Mouse (Mus musculus) forebrain, postnatal 0 days (tissue): ENCODE results near the gene Smarcal1. TPM values are rescaled to one million over a fixed set of nuclear protein-coding genes. Genes with fewer than 3 reads are reported as not detected.
A peak's percentile ranks its signal among the peaks of the same experiment; 100 is the strongest.

Experiments
- ATAC-seq: fragments of 200-750 bp; cut with Nextera tagmentation; 2 replicates; pipeline ENCODE4 v1.8.0; 2017; ENCODE audit warnings: mild to moderate bottlenecking, moderate library complexity
- DNase-seq: peaks from one replicate; pipeline ENCODE4 v3.0.0-alpha.2; 2015
- H3K27ac ChIP-seq: fragments of 300-500 bp; sonication (generic); 2 replicates; pipeline ENCODE4 v1.5.1; 2014; ENCODE audit warnings: low read depth, mild to moderate bottlenecking, antibody characterized with exemption, low read length, moderate library complexity, mixed read lengths
- H3K27me3 ChIP-seq: fragments of 300-500 bp; sonication (generic); 2 replicates; pipeline ENCODE4 v1.6.1; 2014; ENCODE audit warnings: mild to moderate bottlenecking, low read length, mixed read lengths; ENCODE audit not compliant: insufficient read depth
- H3K36me3 ChIP-seq: fragments of 300-500 bp; sonication (generic); 2 replicates; pipeline ENCODE4 v1.6.1; 2014; ENCODE audit warnings: mild to moderate bottlenecking, moderate library complexity; ENCODE audit not compliant: insufficient read depth
- H3K4me1 ChIP-seq: fragments of 300-500 bp; sonication (generic); 2 replicates; pipeline ENCODE4 v1.6.1; 2014; ENCODE audit warnings: antibody characterized with exemption; ENCODE audit not compliant: insufficient read depth
- H3K4me2 ChIP-seq: fragments of 300-500 bp; sonication (generic); 2 replicates; pipeline ENCODE4 v1.6.1; 2014; ENCODE audit warnings: low read depth, mild to moderate bottlenecking, moderate library complexity
- H3K4me3 ChIP-seq: fragments of 300-500 bp; sonication (generic); 2 replicates; pipeline ENCODE4 v1.5.1; 2014; ENCODE audit warnings: low read depth, low read length, mixed read lengths
- H3K9ac ChIP-seq: fragments of 300-500 bp; sonication (generic); 2 replicates; pipeline ENCODE4 v1.6.1; 2014; ENCODE audit warnings: mild to moderate bottlenecking
- H3K9me3 ChIP-seq: fragments of 300-500 bp; sonication (generic); 2 replicates; pipeline ENCODE4 v1.6.1; 2016; ENCODE audit warnings: low read length
- CTCF ChIP-seq: sonication (generic); IDR thresholded peaks from 2 replicates; pipeline ENCODE4 v1.5.1; 2016; ENCODE audit warnings: antibody characterized with exemption, control low read depth, low read depth
- WGBS: fragments of 180-500 bp; shearing (Covaris S2); extraction: QIAGEN DNeasy Blood & Tissue Kit; methylation state at CpG from one replicate; pipeline ENCODE4 v1.1.7; 2014; 5-methylcytosine and 5-hydroxymethylcytosine counted together
- polyA plus RNA-seq: library from polyadenylated mRNA; unstranded; fragments of >200 nt; fragmentation: Nextera tagmentation; extraction: Ambion mirVana; gene quantifications from 2 replicates; pipeline ENCODE4 v1.2.1, GENCODE M21; 2015
- total RNA-seq: library from RNA; depleted of rRNA; stranded (reverse); fragments of >200 nt; gene quantifications from 2 replicates; pipeline ENCODE4 v1.2.3, GENCODE M21; 2014

Gene Smarcal1
- total and polyA plus RNA-seq, 2 experiments from 2014 or later: 19.0 to 43.7 TPM

- ATAC-seq (peak; percentile 30; the same call in 1 of the 2 replicates), DNase-seq (no peak)
- H3K27ac ChIP-seq: 0 out of 2 replicates have a peak overlapping the region, but pooled peaks have one; percentile 21
- 53% methylated on average over 21 of the region's 21 CpGs for WGBS
- H3K9me3 ChIP-seq: no peaks in the 10 kb centered on the region
- no peaks in the 10 kb centered on the region for H3K4me1 ChIP-seq
- no peak overlapping the region for H3K4me3 ChIP-seq
- H3K27me3 ChIP-seq: no peaks in the 10 kb centered on the region
- TF ChIP-seq CTCF: no peak
- no peak overlapping the region for H3K4me2 ChIP-seq
- no peak overlapping the region for H3K9ac ChIP-seq
- H3K36me3 ChIP-seq: peaks cover 71% of the 10 kb centered on the region
Observed at GRCm38 (mm10) chr1:72599146-72600101, 16.4 kb downstream of the Smarcal1 start.

- 71% methylated on average over 5 of the region's 5 CpGs for WGBS
Observed at GRCm38 (mm10) chr1:72600778-72601177, 17.7 kb downstream of the Smarcal1 start.

GRCm38 (mm10) chr1:72601233-72601632, 18.2 kb downstream of the Smarcal1 start:
- no peaks in the 10 kb centered on the region for H3K4me1 ChIP-seq
- H3K4me3 ChIP-seq: no peak overlapping the region
- no peak overlapping the region for H3K9ac ChIP-seq
- H3K9me3 ChIP-seq: no peaks in the 10 kb centered on the region
- no peak overlapping the region for H3K27ac ChIP-seq
- 83% methylated on average over 7 of the region's 7 CpGs for WGBS
- H3K36me3 ChIP-seq: peaks cover 68% of the 10 kb centered on the region
- H3K27me3 ChIP-seq: no peaks in the 10 kb centered on the region
- ATAC-seq: no peak
- TF ChIP-seq CTCF: no peak
- DNase-seq: no peak
- no peak overlapping the region for H3K4me2 ChIP-seq

More at GRCm38 (mm10) chr1:72600778-72601177, 17.7 kb downstream of the Smarcal1 start:
- Histone ChIP-seq H3K9ac (no peak overlapping the region), H3K9me3 (no peaks in the 10 kb centered on the region), H3K4me1 (no peaks in the 10 kb centered on the region), H3K36me3 (peaks cover 69% of the 10 kb centered on the region), H3K4me3 (no peak overlapping the region), H3K27me3 (no peaks in the 10 kb centered on the region), H3K4me2 (no peak overlapping the region), H3K27ac (no peak overlapping the region)
- 0 out of 2 replicates have a peak, but pooled peaks have one; percentile 11 for ATAC-seq
- no peak for TF ChIP-seq CTCF
- DNase-seq: no peak

- Histone ChIP-seq H3K9ac (no peak overlapping the region), H3K4me3 (no peak overlapping the region), H3K27ac (no peak overlapping the region), H3K4me1 (no peaks in the 10 kb centered on the region), H3K4me2 (no peak overlapping the region), H3K27me3 (no peaks in the 10 kb centered on the region), H3K36me3 (peaks cover 60% of the 10 kb centered on the region), H3K9me3 (no peaks in the 10 kb centered on the region)
- DNase-seq (no peak), ATAC-seq (no peak)
- TF ChIP-seq CTCF: no peak
- 85% methylated on average over 5 of the region's 5 CpGs for WGBS
Observed at GRCm38 (mm10) chr1:72602186-72602585, 19.1 kb downstream of the Smarcal1 start.

GRCm38 (mm10) chr1:72602803-72603202, 19.8 kb downstream of the Smarcal1 start:
- WGBS: 85% methylated on average over 5 of the region's 5 CpGs
- Histone ChIP-seq H3K4me2 (no peak overlapping the region), H3K4me1 (no peaks in the 10 kb centered on the region), H3K27me3 (no peaks in the 10 kb centered on the region), H3K9me3 (no peaks in the 10 kb centered on the region), H3K36me3 (peaks cover 56% of the 10 kb centered on the region), H3K4me3 (no peak overlapping the region), H3K27ac (no peak overlapping the region), H3K9ac (no peak overlapping the region)
- TF ChIP-seq CTCF: peak; percentile 40; the same call in 1 of the 2 replicates
- DNase-seq (peak; percentile 51), ATAC-seq (peak; percentile 67; the same call in 1 of the 2 replicates)

- Histone ChIP-seq H3K4me3 (no peak overlapping the region), H3K9ac (no peak overlapping the region), H3K9me3 (no peaks in the 10 kb centered on the region), H3K27me3 (no peaks in the 10 kb centered on the region), H3K36me3 (peaks cover 61% of the 10 kb centered on the region), H3K27ac (no peak overlapping the region), H3K4me2 (no peak overlapping the region), H3K4me1 (no peaks in the 10 kb centered on the region)
- DNase-seq (no peak), ATAC-seq (no peak)
- 58% methylated on average over 12 of the region's 12 CpGs for WGBS
- no peak for TF ChIP-seq CTCF
Observed at GRCm38 (mm10) chr1:72606186-72606673, 23.2 kb downstream of the Smarcal1 start.

GRCm38 (mm10) chr1:72609129-72609528, 26.1 kb downstream of the Smarcal1 start:
- Histone ChIP-seq H3K9ac (no peak overlapping the region), H3K4me2 (no peak overlapping the region), H3K9me3 (no peaks in the 10 kb centered on the region), H3K27ac (no peak overlapping the region), H3K36me3 (peaks cover 72% of the 10 kb centered on the region), H3K4me3 (no peak overlapping the region), H3K4me1 (no peaks in the 10 kb centered on the region), H3K27me3 (no peaks in the 10 kb centered on the region)
- TF ChIP-seq CTCF: no peak
- no peak for ATAC-seq
- DNase-seq: no peak
- 93% methylated on average over 10 of the region's 10 CpGs for WGBS
